Mouse (Mus musculus): ENCODE data around the gene Inf2.

- TF ChIP-seq MYC (IDR thresholded peaks at IDR 0.05; ENCODE audit: low read depth, low read length): no peak
- no peak for TF ChIP-seq MAZ (IDR thresholded peaks at IDR 0.05; ENCODE audit: low read depth, low read length)
- TF ChIP-seq IRF4 (IDR thresholded peaks at IDR 0.05; ENCODE audit: low read depth, low read length): no peak
- no peak for TF ChIP-seq RCOR1 (conservative IDR thresholded peaks at IDR 0.05; ENCODE audit: low read depth, low read length)
- no peak for TF ChIP-seq POLR2A (IDR thresholded peaks at IDR 0.05; ENCODE audit: low read depth, low read length)
- no peak for TF ChIP-seq MEF2A (IDR thresholded peaks at IDR 0.05; ENCODE audit: borderline replicate concordance, low read depth, low read length)
- no peak for TF ChIP-seq CTCF (conservative IDR thresholded peaks at IDR 0.05 in 1 of 2, IDR thresholded peaks at IDR 0.05 in 1 of 2; ENCODE audit: low read depth in 2 of 2, low read length in 2 of 2)
- no peak for TF ChIP-seq ZMIZ1 (IDR thresholded peaks at IDR 0.05; ENCODE audit: low read depth, low read length)
- TF ChIP-seq NELFE (IDR thresholded peaks at IDR 0.05; ENCODE audit: low read depth, low read length): no peak
- TF ChIP-seq HCFC1 (IDR thresholded peaks at IDR 0.05; ENCODE audit: low read depth, low read length): no peak
- TF ChIP-seq JUND (conservative IDR thresholded peaks at IDR 0.05; ENCODE audit: low read depth, low read length): no peak
- TF ChIP-seq USF1 (IDR thresholded peaks at IDR 0.05; ENCODE audit: low read depth, low read length): no peak
Measured at GRCm38 (mm10) chr12:112578296-112579090, 10.1 kb upstream of the Inf2 start.

All from CH12.LX (cell line).